Mouse (Mus musculus) left cerebral cortex, postnatal 14 days (tissue): ENCODE measurements around the gene Rest. TPM values are rescaled to one million over a fixed set of nuclear protein-coding genes. Genes with fewer than 3 reads are reported as not detected.

Experiments used
- DNase-seq, 2 experiments: peaks; one replicate each; pipeline ENCODE4 v3.0.0; 2021 to 2022; ENCODE audit warnings: low spot score in 2 of 2, mixed read lengths in 1 of 2
- intact Hi-C: fragments of 180-260 bp; cut with DNase I; formaldehyde crosslinking; loops from one replicate; pipeline ENCODE4 v1.15.1; 2025
- total RNA-seq, 2 experiments: library from RNA; stranded (reverse); gene quantifications; 2 replicates each; pipeline ENCODE4 v1.2.3; 2021

Rest gene
- total RNA-seq, 2 experiments from 2014 or later: 4.2 TPM

DNA sequence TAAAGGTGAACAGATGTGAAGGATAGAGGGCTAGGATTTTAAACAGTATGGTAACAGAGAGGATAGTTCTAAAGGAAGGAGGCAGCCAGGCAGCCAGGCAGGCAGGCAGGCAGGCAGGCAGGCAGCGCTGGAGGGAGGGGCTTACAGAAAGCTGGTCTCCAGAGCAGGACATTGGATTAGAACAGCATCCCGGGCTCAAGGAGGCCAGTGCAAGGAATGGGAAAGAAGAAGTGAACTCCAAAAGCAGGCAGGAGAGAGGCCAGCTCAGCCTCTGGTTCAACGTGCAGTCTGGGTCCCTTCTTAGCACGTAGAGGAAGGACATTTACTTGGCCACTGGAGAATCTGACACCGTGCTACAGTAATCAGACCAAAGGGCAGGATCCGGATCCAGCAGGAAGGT, 5.2 kb upstream of the Rest start:
- intact Hi-C loops: no loop called here
- DNase-seq: no peak

- intact Hi-C loops: no loop called here
- DNase-seq: no peak
These were observed 4.2 kb upstream of the Rest start for GRCm38 (mm10) chr5:77261137-77261536.

- intact Hi-C loops: no loop called here
- DNase-seq: no peak
These were observed 3.2 kb upstream of the Rest start for GRCm38 (mm10) chr5:77262105-77262504.

DNA sequence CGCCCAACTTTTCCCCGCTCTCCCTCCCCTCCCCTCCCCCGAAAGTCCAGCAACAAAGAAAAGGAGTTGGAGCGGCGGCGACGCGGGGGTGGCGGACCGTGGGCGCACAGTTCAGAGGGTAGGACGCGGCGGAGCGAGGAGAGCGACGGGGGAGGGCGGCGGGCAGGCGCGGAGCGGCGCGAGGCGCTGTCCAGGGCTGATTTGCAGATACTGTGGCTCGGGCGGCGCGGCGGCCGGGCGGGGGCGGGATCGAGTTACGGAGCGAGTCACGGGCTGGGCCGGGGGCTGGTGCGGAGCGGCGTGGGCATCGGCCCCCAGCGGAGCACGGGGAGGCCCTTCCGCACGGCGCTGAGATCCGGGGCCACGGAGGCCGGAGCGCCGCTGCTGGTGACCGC, 377 bp downstream of the Rest start:
- DNase-seq: peak; percentile 33 to 43
- intact Hi-C loops: no loop called here

DNA sequence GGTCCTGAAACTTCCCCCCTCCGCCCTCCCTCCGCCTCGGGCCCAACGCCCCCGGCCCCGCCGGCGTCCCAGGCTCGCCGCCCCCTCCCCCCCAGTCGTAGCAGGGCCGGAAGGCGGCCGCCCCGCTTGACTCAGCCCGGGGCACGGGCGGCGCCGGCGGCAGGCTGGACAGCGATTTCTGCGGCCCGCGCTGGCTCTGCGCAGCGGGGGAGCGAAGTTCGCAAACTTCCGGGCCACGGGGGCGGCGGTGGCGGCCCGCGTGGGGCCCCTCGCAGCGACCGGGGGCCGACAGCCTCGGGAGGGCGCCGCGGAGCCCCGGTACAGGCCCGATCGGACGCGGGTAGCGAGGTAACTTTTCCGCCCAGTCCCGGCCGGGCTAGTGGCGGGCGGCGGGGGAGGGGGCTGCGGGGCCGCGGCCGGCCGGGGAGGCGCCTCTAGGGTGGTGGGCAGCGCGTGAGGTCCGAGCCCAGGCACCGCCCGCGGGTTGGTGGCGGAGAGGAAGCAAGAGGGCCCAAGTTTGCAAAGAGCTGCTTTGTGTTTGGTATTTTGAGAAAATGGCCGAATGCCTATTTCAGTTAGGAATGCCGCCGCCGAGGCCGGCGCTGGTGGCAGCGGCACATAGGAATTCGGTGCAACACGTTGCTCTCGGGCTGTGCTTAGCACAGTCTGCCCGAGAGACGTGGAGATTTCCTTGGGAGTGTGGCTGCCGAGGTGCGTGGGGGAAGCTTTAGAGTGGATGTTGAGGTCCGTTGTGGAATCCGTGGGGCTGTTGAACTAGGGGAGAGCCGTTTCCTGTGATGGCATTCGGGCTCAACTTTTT, 985 bp downstream of the Rest start:
- intact Hi-C loops: no loop called here
- peak in 1 of 2 experiments; percentile 19 for DNase-seq

DNA sequence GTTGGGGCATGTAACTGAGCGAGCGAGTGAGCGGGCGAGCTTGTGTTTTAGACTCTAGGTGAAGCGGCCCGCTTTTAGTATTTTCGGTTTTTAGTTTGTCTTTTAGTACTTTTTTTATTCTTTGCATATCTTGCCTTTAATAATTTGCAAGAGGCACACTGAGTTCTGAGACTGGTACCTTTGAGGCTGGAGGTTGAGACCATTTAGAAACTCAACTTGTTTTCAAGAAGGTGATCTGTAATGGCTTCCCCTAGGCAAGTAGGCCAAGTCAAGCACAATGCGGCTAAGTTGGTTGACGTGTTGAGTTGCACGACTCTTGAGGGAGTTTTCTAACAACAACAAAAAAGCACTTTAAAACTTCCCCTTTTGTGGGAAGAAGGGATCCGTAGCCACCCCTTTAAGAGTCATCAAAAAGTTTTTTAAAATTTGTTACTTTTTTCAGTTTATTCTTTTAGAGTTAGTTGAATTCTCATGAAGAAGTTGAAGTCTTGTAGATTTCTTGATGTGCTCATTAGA, 1.7 kb downstream of the Rest start:
- intact Hi-C loops: no loop called here
- DNase-seq: no peak

DNA sequence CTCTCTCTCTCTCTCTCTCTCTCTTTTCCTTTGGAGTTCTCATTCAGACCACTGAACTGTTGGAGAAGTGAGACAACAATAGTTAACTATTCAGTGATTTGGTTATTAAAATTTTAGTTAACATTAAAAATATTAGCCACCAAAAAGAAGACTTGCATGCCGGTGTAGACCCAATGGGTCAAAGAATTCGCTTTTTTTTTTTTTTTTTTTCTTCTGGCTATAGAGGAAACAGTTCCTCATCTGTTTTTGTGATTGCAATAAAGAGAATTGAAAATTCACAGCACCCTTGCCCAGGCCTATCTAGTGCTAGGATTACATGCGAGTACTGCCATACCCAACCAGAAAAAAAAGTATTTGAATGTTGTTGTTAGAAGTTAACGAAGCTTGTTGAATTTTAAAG, 2.1 kb downstream of the Rest start:
- DNase-seq: no peak
- intact Hi-C loops: no loop called here

DNA sequence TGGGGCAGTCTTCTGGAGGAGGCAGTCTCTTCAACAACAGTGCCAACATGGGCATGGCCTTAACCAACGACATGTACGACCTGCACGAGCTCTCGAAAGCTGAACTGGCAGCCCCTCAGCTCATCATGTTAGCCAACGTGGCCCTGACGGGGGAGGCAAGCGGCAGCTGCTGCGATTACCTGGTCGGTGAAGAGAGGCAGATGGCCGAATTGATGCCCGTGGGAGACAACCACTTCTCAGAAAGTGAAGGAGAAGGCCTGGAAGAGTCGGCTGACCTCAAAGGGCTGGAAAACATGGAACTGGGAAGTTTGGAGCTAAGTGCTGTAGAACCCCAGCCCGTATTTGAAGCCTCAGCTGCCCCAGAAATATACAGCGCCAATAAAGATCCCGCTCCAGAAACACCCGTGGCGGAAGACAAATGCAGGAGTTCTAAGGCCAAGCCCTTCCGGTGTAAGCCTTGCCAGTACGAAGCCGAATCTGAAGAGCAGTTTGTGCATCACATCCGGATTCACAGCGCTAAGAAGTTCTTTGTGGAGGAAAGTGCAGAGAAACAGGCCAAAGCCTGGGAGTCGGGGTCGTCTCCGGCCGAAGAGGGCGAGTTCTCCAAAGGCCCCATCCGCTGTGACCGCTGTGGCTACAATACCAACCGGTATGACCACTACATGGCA, 2.8 kb downstream of the Rest start:
- no peak for DNase-seq
- intact Hi-C loops: no loop called here

- intact Hi-C loops: no loop called here
- no peak for DNase-seq
These were observed 4.1 kb downstream of the Rest start for GRCm38 (mm10) chr5:77269399-77269798.

- intact Hi-C loops: no loop called here
- no peak for DNase-seq
These were observed 7.9 kb downstream of the Rest start for GRCm38 (mm10) chr5:77273151-77273550.

GRCm38 (mm10) chr5:77275950-77276349, 10.7 kb downstream of the Rest start:
- intact Hi-C loops: no loop called here
- DNase-seq: no peak

- DNase-seq: no peak
- intact Hi-C loops: no loop called here
These were observed 11.9 kb downstream of the Rest start for GRCm38 (mm10) chr5:77277204-77277603.

DNA sequence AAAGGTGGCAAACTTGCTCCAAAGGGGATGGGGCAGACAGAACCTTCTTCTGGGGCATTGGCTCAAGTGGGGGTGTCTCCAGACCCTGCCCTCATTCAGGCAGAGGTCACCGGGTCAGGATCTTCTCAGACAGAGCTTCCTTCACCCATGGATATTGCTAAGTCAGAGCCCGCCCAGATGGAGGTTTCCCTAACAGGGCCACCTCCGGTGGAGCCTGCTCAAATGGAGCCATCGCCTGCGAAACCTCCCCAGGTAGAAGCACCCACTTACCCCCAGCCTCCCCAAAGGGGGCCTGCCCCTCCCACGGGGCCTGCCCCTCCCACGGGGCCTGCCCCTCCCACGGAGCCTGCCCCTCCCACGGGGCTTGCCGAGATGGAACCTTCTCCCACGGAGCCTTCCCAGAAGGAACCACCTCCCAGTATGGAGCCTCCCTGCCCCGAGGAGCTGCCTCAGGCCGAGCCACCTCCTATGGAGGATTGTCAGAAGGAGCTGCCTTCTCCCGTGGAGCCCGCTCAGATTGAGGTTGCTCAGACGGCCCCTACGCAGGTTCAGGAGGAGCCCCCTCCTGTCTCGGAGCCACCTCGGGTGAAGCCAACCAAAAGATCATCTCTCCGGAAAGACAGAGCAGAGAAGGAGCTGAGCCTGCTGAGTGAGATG, 16.4 kb downstream of the Rest start:
- intact Hi-C loops: no loop called here

GRCm38 (mm10) chr5:77282242-77282641, 17.0 kb downstream of the Rest start:
- DNase-seq: no peak
- intact Hi-C loops: no loop called here

More for the DNA sequence above, 16.4 kb downstream of the Rest start:
- no peak for DNase-seq

- intact Hi-C loops: no loop called here
- DNase-seq: no peak
These were observed 20.4 kb downstream of the Rest start for GRCm38 (mm10) chr5:77285685-77286084.

DNA sequence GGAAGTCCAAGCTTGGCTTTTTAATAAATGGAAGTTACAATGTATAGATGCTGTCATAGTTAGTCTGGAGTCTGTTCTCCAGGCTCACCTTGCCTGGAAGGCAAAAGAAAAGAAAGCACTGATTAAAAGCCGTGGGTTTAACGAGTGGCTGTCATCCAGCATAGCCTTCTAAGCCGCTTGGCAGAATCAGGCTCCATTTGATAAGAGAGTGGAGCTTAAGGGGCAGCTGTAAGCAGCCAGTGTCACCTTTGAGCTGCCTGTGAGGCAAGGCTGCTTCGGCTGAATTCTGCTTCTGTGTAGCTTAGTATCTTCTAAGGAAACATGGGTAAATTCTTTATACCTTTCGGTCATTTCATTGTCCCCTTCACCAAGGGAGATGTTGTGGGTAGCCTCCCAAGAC, 21.6 kb downstream of the Rest start:
- intact Hi-C loops: no loop called here

DNA sequence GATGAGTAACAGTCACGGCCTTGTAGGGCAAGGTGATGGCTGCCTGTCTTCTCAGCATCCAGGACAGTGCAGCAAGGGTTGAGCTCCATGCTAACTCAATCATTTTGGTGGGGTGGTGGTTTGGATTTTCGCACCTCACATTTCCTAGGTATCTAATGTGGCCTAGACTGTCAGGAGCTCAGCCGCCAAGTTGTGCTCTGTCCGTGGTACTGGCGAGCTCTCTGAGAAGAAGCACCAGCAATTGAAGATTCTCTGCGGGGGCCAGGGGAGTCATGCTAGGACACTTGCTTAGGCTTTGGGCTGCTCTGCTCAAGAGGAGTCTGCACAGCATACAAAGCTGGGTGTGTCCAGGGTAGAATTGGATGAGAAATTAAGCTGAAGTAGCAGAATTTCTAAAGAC, 22.6 kb downstream of the Rest start:
- intact Hi-C loops: no loop called here

More for the DNA sequence above, 21.6 kb downstream of the Rest start:
- DNase-seq: no peak

GRCm38 (mm10) chr5:77289686-77290085, 24.4 kb downstream of the Rest start:
- DNase-seq: no peak
- intact Hi-C loops: no loop called here

More for the DNA sequence above, 22.6 kb downstream of the Rest start:
- DNase-seq: no peak

- DNase-seq: no peak
- intact Hi-C loops: no loop called here
These were observed 25.3 kb downstream of the Rest start for GRCm38 (mm10) chr5:77290606-77291005.

DNA sequence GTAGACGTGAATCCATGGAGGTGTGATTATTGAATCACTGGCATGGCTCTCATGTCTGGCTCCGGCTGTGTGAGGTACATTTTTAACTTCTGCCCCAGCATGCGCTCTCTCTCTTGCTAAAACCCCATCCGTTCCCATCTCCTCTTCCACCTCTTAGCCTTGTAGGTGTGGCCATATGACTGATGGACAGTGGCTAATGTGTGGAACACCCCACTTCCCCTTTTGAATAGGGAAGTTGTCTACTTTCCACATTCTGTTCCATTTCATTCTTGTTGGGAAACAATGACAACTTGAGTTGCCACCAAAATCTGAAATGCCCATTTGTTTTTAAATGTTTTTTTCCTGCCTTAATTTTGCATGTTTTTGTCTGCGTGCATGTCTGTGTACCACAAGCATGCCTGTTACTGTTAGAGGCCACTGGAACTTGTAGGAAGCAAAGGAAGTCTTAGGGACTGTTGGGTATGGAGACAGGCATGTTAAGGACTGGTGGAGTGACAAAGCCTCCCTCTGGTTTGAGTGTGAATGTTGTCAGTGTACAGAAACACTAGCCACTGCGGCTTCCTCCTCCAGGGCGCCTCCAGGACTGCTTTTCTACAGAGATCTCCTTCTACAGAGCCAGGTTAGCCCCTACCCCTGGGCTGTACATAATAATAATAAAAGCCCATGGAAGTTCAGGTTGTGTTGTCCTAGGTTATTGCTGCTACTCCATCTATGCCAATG, 27.7 kb downstream of the Rest start:
- DNase-seq: no peak
- intact Hi-C loops: no loop called here
